Mouse (Mus musculus): ENCODE measurements around the gene Cacnb4.

DNA sequence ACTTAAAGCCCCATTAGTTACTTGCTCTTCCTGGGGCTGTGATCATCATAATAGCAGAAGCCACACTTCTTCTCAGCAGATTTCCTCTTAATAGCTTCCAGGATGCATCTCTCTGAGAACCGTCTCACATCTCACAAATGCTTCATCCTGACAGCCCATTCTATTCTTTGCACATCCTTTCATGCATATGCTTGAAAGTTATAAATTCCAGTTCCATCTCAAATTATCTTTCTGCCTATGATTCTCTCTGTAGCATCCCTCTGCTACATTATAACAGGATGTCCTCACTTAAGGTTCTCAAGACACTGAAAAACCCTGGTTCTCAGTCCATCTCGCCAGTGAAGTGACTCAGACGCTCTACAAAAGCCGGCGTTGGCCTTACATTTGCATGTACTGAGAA lies 19.9 kb downstream of the Cacnb4 start:
- TF ChIP-seq GATA1 (IDR thresholded peaks at IDR 0.05; ENCODE audit: borderline replicate concordance, low read length), result no peak
- no peak for TF ChIP-seq FLI1 (IDR thresholded peaks at IDR 0.05; ENCODE audit: low read length)

Data from megakaryocyte, embryonic 14.5 days (primary cell).